Mouse (Mus musculus) liver, embryonic 14.5 days (tissue): ENCODE results near the gene Msmp.

Experiments used
- CTCF ChIP-seq: IDR thresholded peaks from 2 replicates; pipeline ENCODE4 v1.5.1; 2016; ENCODE audit warnings: antibody characterized with exemption, low read depth, control low read depth
- EP300 ChIP-seq: IDR thresholded peaks from 2 replicates; pipeline ENCODE4 v1.6.1; 2016; ENCODE audit warnings: antibody characterized with exemption, low read depth

GRCm38 (mm10) chr4:43587681-43588080, 3.4 kb upstream of the Msmp start:
- no peak for TF ChIP-seq CTCF
- no peak for TF ChIP-seq EP300
